Mouse (Mus musculus): ENCODE measurements around the gene Gm17651.

Gm17651 gene

DNA sequence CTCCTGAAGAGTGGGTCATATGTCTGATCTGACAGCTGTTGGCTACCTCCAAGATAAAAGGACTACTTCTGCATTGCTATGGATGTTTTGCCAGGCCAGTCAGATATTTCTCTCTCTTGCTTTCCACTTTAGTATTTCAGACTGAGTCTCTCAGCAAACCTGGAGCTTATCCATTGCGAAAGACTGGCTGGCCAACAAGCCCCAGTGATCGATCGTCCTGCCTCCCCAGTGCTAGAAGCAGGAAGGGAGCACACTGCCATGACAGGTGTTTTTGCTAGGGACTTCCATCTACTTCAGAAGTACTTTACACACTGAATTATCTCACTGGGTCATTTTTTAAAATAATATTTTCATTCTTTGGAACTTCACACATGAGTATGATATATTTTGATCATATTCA, 3.9 kb upstream of the Gm17651 start:
- no peak for DNase-seq

DNA sequence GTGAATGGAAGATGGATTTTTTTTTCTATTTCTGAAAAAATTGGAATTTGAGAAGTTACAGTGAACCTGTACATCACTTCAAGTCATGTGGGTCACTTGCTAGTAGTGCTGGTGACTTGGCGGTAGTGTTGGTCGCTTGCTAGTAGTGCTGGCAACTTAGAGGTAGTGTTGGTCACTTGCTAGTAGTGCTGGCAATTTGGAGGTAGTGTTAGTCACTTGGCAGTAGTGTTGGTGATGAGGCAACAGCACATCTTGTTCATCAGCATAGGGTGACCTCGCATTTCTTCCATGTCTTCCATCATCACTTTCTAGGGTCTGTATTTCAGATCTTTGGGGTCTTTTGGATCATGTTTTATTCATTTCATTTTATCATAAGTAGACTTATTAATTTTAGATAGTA, 1.6 kb upstream of the Gm17651 start:
- DNase-seq, result no peak

GRCm38 (mm10) chr3:97667093-97667675, 7.3 kb downstream of the Gm17651 start:
- DNase-seq, result no peak

GRCm38 (mm10) chr3:97666154-97666553, 8.3 kb downstream of the Gm17651 start:
- DNase-seq, result no peak

DNA sequence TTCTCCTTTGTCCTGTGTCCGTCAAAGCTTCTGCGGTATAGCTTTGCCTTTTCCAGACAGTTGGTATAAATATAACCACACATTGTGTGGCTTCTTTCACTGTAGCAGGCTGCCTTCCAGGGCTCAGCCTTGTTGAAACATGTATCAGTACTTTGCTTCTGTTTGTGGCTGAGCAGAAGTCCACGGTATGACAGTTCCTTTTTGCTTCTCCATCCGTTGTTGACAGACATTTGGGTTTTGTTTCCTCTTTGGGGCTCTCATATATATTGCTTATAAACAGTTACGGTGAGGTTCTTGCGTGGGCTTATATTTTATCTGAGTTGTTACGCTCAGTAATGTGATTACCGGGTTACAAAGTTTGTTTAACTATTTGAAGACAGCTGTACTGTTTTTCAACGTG, 9.0 kb downstream of the Gm17651 start:
- DNase-seq, result no peak

DNA sequence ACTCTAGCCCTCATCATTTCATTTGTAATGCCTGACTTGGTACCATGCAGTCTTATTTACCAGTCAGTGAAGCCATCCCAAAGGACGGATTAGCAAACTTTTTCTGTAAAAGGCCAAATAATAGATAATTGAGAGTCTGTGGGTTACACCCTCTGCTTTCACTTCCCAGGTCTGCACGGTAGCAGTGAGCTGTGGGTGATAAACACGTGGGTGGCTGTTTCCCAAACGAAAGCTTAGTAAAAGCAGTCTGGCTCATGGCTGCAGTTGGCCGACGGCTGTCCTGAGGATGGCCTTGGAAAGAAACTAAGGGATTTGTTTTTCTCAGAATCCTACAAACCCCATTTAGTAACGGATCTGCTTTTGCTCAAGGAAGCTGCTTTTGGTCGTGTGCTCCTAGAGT, 13.3 kb downstream of the Gm17651 start:
- DNase-seq, result no peak

- DNase-seq, result no peak
These were observed 14.7 kb downstream of the Gm17651 start for GRCm38 (mm10) chr3:97659746-97660145.

DNA sequence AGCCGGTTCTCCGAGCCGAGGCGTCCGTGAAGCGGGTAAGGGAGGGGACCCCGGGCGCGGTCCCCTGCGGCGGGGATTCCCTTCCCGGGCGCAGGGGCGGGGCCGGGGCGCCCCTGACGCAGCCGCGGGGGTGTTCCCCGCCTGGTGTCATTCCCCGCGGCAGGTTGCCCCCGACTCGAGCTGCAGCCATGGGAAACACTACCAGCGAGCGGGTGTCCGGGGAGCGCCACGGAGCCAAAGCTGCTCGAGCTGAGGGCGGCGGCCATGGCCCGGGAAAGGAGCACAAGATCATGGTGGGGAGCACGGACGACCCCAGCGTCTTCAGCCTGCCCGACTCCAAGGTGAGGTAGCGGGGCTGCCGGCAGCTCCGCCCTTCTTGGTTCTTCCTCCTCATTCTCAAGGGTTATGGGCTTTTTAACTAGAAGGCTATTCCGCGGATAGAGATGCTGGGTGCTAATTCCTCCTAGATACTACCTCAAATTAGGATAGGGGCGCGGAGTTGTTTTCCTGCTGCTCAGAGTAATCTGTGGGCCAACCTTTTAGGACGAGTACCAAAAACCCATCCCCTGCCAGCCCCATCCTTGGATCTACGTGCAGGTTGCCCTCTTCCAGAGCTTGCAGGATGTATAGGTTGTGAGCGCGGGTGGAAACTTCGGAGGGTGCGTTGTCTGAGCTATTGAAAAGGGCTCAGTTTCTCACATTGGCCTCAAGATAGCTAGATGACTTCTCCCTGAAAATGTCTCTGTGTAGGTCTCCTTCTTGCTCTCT, 15.9 kb downstream of the Gm17651 start:
- no peak for DNase-seq

GRCm38 (mm10) chr3:97657655-97658411, 16.7 kb downstream of the Gm17651 start, which contains the start of gene Prkab2:
Prkab2 (plus strand) TSS chr3:97658193.
- DNase-seq, result peak; percentile 100

- peak; percentile 28 for DNase-seq
These were observed 19.6 kb downstream of the Gm17651 start for GRCm38 (mm10) chr3:97654901-97655300.

- no peak for DNase-seq
These were observed 20.7 kb downstream of the Gm17651 start for GRCm38 (mm10) chr3:97653781-97654180.

DNA sequence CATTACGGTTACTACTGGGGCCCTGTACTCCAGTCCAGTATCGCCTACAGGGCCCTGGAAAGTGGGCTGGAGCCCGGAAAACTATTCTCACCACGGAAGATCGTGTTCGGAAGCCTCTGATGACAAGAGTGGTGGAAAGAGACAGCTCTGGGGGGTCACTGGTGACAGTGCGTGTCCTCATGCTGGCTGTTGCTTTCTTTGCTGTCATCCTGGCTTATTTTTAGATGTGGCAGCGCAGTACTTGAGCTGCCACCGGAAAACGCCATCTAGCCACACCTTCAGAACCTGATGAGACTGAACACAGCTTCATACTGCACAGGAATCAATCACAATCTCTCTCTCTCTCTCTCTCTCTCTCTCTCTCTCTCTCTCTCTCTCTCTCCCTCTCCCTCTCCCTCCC, 22.9 kb downstream of the Gm17651 start:
- no peak for DNase-seq

GRCm38 (mm10) chr3:97649469-97649868, 25.0 kb downstream of the Gm17651 start:
- DNase-seq, result no peak

- DNase-seq, result no peak
These were observed 25.5 kb downstream of the Gm17651 start for GRCm38 (mm10) chr3:97649022-97649421.

DNA sequence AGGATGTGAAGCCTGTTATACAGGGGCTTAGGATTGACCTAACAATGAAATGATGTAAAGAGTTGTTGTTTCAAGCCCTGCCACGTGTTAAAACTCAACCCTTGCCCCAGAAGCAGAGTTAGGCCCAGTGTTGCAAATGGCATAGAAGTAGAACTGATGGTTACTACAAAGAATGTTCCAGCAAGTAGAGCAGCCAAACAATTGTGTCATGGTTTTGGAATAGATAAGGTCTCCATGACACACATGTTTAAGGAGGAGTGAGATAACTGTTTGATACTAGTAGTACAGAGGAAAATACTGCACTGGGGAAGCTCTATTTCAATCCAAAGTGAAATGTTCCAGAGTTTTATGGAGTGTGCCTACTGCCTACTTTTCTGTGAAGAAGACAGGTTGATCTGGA, 26.0 kb downstream of the Gm17651 start:
- DNase-seq, result no peak

GRCm38 (mm10) chr3:97642001-97642400, 32.5 kb downstream of the Gm17651 start:
- DNase-seq, result no peak

DNA sequence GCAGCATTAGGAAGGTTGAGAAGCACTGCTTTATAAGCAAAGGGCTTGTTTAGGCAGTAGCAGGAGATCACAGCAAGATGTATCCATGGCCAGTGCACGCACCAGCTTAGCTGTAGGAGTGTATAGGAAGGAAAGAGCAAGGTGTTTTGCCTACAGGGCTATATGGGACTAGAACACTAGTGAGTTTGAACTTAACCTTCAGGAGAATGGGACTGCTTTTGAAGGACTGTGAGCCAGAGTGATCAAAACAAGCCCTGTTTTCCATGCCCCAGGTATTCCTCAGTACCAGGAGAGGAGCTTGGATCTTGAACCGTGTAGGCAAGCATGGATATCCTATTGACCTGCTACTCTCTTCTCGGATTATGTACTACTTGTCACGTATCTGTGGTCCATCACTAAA, 33.1 kb downstream of the Gm17651 start:
- DNase-seq, result no peak

- peak; percentile 58 for DNase-seq
These were observed 40.2 kb downstream of the Gm17651 start for GRCm38 (mm10) chr3:97634288-97634761.

DNA sequence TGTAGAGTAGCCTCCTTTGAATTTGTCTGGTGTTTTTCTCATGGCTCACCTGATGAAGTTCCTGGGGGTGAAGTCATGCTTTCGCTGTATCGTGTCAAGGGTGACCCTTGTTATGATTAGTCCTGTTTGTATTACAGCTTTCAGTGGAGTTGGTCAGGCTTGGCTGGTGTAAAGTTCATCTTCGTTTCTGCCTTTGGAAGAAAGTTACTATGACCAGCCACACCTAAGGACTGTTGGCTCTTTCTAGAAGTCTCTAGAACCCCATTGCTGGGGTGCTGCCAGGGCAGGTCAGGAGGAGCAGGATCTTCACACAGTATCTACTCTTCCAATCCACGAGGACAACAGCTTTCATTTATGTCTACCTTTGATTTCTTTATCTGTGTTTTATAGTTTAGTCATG, 41.0 kb downstream of the Gm17651 start:
- DNase-seq, result no peak

DNA sequence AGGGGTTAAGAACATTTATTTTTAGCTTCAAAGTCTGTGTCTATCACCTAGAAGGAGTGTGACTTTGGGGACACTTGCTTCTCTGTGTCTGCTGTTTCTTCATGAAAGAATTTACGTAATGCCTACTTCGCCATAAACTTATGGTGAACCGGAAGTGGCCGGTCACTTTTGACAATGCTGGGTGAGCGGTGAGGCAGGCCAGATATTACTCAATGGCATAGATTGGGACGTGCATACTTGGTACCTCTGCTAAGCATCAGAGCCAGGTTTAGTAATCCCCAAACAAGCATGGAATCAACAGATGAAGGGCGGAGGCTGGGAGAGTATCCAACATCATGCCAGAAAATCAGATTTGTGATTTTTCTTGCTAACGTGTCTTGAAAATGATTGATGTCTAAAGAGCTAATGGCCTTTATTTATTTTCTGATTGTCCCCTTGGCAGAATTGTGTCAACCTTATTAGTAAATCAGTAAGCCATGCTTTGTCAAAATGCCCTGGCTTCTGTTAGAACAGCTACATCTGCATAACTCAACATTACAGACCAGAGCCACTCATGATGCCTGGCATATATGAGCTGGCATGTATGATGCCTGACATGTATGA, 43.1 kb downstream of the Gm17651 start:
- DNase-seq, result no peak

- no peak for DNase-seq
These were observed 43.7 kb downstream of the Gm17651 start for GRCm38 (mm10) chr3:97630746-97631145.

- DNase-seq, result no peak
These were observed 44.6 kb downstream of the Gm17651 start for GRCm38 (mm10) chr3:97629941-97630340.

- peak; percentile 78 for DNase-seq
These were observed 46.0 kb downstream of the Gm17651 start, which contains the start of gene Fmo5 for GRCm38 (mm10) chr3:97628391-97629001. Fmo5 (plus strand) TSS chr3:97628804.

Measured in lung, postnatal 14 days (tissue).